Mouse (Mus musculus) midbrain, embryonic 16.5 days (tissue): ENCODE data around the gene Qsox1. TPM values are rescaled to one million over a fixed set of nuclear protein-coding genes. Genes with fewer than 3 reads are reported as not detected.

ENCODE experiments used
- ATAC-seq: fragments of 200-750 bp; cut with Nextera tagmentation; 2 replicates; pipeline ENCODE4 v1.8.0; 2017; ENCODE audit warnings: moderate TSS enrichment
- H3K27ac ChIP-seq: fragments of 300-500 bp; sonication (generic); 2 replicates; pipeline ENCODE4 v1.5.1; 2014; ENCODE audit warnings: mild to moderate bottlenecking, low read length, mixed read lengths
- H3K27me3 ChIP-seq: fragments of 300-500 bp; sonication (generic); 2 replicates; pipeline ENCODE4 v1.6.1; 2014; ENCODE audit warnings: low read depth, low read length, mixed read lengths; ENCODE audit not compliant: control insufficient read depth, insufficient read depth
- H3K36me3 ChIP-seq: fragments of 300-500 bp; sonication (generic); 2 replicates; pipeline ENCODE4 v1.6.1; 2014; ENCODE audit warnings: mild to moderate bottlenecking, low read length, moderate library complexity, mixed read lengths; ENCODE audit not compliant: control insufficient read depth, insufficient read depth
- H3K4me1 ChIP-seq: fragments of 300-500 bp; sonication (generic); 2 replicates; pipeline ENCODE4 v1.6.1; 2014; ENCODE audit warnings: mild to moderate bottlenecking, low read length, mixed read lengths; ENCODE audit not compliant: control insufficient read depth, insufficient read depth
- H3K4me2 ChIP-seq: fragments of 300-500 bp; sonication (generic); 2 replicates; pipeline ENCODE4 v1.6.1; 2014; ENCODE audit warnings: mild to moderate bottlenecking, low read length, mixed read lengths
- H3K4me3 ChIP-seq: fragments of 300-500 bp; sonication (generic); 2 replicates; pipeline ENCODE4 v1.5.1; 2014; ENCODE audit warnings: low read depth, mild to moderate bottlenecking, low read length, moderate library complexity, mixed read lengths
- H3K9ac ChIP-seq: fragments of 300-500 bp; sonication (generic); 2 replicates; pipeline ENCODE4 v1.6.1; 2014; ENCODE audit warnings: low read depth, low read length, mixed read lengths
- H3K9me3 ChIP-seq: fragments of 300-500 bp; sonication (generic); replicated peaks from 2 replicates; pipeline ENCODE4 v1.6.1; 2014; ENCODE audit warnings: mild to moderate bottlenecking, low read length, mixed read lengths; ENCODE audit not compliant: control insufficient read depth, poor library complexity, severe bottlenecking
- WGBS: fragments of 180-500 bp; shearing (Covaris S2); extraction: QIAGEN DNeasy Blood & Tissue Kit; methylation state at CpG from one replicate; pipeline ENCODE4 v1.1.7; 2014; 5-methylcytosine and 5-hydroxymethylcytosine counted together
- polyA plus RNA-seq: library from polyadenylated mRNA; unstranded; fragments of >200 nt; fragmentation: Nextera tagmentation; extraction: Ambion mirVana; gene quantifications from 2 replicates; pipeline ENCODE4 v1.2.1, GENCODE M21; 2015

Qsox1 gene
- polyA plus RNA-seq, 1 experiment from 2014 or later = 18.0 TPM

DNA sequence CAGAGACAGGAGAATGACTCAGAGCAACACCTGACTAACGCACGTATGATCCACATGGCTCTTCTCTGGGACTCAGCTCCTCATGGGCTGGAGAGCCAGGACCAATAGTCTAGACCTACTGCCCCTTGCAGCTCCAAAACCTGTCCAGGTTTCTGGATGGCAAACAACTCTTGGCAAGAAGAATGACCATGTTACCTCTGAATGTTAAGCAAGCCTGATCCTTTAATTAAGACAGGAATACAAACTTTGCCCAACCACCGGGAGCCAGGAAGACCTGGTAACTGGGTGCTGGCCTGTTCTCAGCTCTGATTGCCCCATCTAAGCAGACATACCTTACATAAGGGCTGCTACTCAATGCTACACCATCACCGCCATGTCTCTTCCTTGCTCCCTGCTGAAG lies 4.4 kb downstream of the Qsox1 start:
- Histone ChIP-seq H3K27ac (no peak overlapping the region), H3K9ac (no peak overlapping the region), H3K4me3 (no peak overlapping the region), H3K9me3 (no peaks in the 10 kb centered on the region), H3K36me3 (peaks cover 4% of the 10 kb centered on the region; the same call in 1 of the 2 replicates), H3K27me3 (no peaks in the 10 kb centered on the region), H3K4me1 (peaks cover 10% of the 10 kb centered on the region), H3K4me2 (no peak overlapping the region)
- no peak for ATAC-seq
- WGBS = 93% methylated on average over 4 of the region's 4 CpGs

DNA sequence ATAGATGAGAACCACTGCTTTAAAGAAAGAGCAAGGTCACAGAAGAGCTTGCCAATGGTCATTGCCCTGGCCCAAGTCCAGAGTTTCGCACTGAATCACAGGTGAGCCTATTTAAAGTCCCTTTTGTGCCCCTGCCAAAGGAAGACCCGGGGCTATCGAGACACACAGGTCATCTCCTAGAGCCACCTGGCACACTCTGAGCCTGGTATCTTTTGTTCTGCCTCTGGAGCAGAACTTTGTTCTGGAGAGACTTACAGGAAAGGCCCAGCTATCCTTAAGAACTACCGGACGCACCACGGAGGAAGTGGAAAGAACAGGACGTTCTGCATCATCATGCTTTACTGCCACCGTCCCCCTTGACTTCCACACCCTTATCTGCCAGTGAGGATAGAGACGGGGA lies 7.1 kb downstream of the Qsox1 start:
- no peak overlapping the region for H3K27ac ChIP-seq
- no peaks in the 10 kb centered on the region for H3K9me3 ChIP-seq
- peaks cover 11% of the 10 kb centered on the region; the same call in 1 of the 2 replicates for H3K36me3 ChIP-seq
- no peaks in the 10 kb centered on the region for H3K27me3 ChIP-seq
- ATAC-seq = no peak
- no peak overlapping the region for H3K9ac ChIP-seq
- H3K4me1 ChIP-seq = no peaks in the 10 kb centered on the region
- H3K4me3 ChIP-seq = no peak overlapping the region
- H3K4me2 ChIP-seq = no peak overlapping the region
- 92% methylated on average over 9 of the region's 9 CpGs for WGBS

DNA sequence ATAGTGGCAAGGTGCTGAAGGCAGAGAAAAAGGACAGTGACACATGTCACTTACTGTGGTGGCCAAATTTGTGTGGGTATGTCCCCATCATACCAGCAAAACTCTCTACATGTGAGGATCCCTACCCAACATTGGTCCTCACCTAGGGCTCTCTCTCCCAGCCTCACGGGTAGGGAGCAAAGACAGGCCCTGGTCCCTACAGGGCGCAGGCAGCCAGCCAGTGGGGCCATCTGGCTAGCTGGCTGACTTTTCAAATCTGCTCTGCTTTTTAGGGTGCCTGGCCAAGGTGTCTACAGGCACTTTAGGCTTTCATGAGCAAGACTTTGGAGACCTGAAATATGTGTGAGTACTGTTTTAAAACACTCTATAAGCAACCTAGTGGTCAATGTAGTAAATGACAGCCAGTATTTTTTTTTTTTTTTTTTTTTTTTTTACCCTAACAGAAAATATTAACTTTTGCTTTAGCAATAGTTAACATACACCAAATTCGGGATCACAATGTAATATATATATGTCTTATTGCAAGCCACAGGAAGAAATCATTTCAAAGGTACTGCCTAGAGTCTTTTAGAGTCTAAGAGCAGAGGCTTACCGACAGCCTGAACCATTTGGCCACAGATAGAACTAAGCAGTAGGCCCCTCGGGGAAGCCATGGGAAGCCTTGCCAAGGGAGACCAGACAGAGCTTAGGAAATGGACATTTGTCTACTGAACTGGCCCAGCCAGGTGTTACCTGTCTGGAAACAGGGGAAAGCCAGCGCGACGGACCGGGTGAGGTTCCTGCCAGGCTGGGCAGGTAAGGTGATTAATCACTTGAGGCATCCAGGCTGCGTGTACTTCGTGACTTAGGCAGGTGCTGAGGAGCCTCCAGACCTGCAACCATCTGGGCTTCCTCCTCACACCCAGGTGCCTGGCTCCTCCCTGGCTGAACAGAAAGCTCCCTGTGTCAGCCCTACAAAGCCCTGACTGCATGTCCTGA lies 11.4 kb downstream of the Qsox1 start:
- H3K27me3 ChIP-seq = no peaks in the 10 kb centered on the region
- no peaks in the 10 kb centered on the region for H3K4me1 ChIP-seq
- H3K9ac ChIP-seq = no peak overlapping the region
- no peak overlapping the region for H3K4me3 ChIP-seq
- H3K27ac ChIP-seq = no peak overlapping the region
- WGBS = 91% methylated on average over 11 of the region's 11 CpGs
- no peak overlapping the region for H3K4me2 ChIP-seq
- H3K36me3 ChIP-seq = peaks cover 11% of the 10 kb centered on the region; the same call in 1 of the 2 replicates
- no peaks in the 10 kb centered on the region for H3K9me3 ChIP-seq
- no peak for ATAC-seq

DNA sequence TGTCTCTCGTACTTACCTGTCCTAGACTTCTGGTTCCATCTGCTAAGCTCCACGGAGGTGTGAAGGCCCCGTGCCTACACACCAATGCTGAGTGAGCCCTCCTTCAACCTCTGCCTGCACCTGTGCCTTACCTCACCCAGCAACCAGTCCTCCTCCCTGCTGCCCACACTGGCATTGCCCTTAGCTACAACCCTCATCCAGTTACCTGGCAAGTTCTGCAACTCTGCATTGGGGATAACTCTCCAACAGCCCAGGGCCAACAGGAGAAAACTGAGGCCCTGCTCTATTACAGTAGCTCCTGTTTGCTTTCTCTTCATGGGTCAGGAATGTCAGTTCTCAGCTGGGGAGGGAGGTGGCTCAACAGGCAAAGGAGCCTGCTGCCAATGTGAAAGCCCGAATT lies 14.7 kb downstream of the Qsox1 start:
- ATAC-seq = no peak
- no peak overlapping the region for H3K27ac ChIP-seq

DNA sequence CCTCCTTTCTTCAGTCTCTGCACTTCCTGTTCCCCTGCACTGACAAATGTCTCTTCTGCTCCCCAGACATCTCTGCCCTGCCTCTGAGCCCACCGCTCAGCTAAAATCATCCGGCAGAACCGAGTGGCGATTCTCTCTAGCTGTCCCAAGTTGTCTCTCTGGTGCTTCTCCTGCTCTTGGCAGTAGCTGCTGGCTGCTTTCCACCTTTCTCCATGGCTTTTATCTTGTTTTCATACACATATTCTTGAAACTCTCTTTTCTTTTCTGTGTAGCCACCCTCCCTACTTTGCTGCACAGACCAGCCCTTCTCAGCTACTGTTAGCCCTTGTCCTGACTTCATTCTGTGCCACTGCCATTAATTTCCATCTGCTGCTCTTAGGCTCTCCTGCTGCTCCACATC lies 15.3 kb downstream of the Qsox1 start:
- Histone ChIP-seq H3K9me3 (no peaks in the 10 kb centered on the region), H3K27ac (no peak overlapping the region), H3K9ac (no peak overlapping the region), H3K4me3 (no peak overlapping the region), H3K27me3 (no peaks in the 10 kb centered on the region), H3K4me2 (no peak overlapping the region), H3K36me3 (peaks cover 7% of the 10 kb centered on the region; the same call in 1 of the 2 replicates), H3K4me1 (no peaks in the 10 kb centered on the region)
- 81% methylated on average over 4 of the region's 4 CpGs for WGBS
- no peak for ATAC-seq

More for the DNA sequence above, 14.7 kb downstream of the Qsox1 start:
- H3K36me3 ChIP-seq = peaks cover 10% of the 10 kb centered on the region; the same call in 1 of the 2 replicates
- H3K27me3 ChIP-seq = no peaks in the 10 kb centered on the region
- no peaks in the 10 kb centered on the region for H3K4me1 ChIP-seq
- no peak overlapping the region for H3K4me3 ChIP-seq
- no peaks in the 10 kb centered on the region for H3K9me3 ChIP-seq
- 96% methylated on average over 4 of the region's 4 CpGs for WGBS
- H3K4me2 ChIP-seq = no peak overlapping the region
- no peak overlapping the region for H3K9ac ChIP-seq

DNA sequence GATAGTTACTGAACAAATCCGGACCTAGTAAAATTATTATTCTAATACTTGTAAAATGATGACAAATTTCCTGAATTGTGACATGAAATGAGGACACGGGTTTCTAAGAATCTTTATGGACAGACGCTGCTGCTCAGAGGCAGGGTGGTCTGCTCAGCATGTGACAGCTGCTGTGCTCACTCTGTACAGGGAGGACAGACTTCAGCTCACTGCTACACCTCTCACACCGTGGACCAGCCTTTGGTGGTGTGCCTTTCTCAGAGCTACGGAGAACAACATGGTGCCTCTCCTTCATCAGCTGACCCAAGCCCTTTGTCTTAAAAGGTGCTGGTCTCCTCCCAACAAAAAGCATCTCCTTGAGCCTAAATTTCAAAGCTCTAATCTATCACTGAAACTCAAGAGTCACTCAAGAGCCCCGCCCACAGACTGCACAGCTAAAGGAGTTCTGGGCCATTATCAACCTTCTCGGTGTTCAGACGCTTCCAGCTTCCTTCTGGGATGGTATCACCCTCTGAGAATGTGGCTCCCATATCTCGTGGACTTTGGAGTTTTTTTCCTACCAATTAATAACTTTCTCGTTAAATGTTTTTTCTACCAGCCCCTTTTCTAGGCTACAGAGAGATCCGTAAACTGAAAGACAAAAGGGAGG lies 15.8 kb downstream of the Qsox1 start:
- H3K27ac ChIP-seq = no peak overlapping the region
- 78% methylated on average over 11 of the region's 11 CpGs for WGBS

DNA sequence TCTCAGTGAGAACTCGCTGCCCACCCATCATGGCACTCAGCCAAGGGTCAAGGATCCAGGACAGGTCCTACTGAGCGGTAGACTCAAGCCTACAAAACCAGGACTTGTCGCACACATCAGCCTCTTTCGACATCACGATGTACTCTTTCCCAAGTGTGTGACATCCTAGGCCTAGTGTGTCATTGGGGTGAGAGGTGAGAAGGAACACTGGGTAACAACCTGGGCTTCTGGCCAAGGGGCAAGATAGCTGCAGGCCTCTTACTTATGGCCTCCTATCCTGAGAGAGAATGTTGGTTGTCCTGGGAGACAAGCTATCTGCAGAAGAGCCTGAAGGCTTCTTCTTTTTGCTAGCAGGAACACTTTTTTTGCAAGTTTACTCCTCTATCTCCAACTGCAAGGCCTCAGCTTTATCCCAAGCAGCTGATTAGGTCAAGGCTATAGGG lies 16.9 kb downstream of the Qsox1 start:
- H3K9me3 ChIP-seq = no peaks in the 10 kb centered on the region
- H3K4me3 ChIP-seq = no peak overlapping the region
- no peak overlapping the region for H3K27ac ChIP-seq
- H3K27me3 ChIP-seq = no peaks in the 10 kb centered on the region
- H3K4me1 ChIP-seq = no peaks in the 10 kb centered on the region
- no peak overlapping the region for H3K9ac ChIP-seq
- 96% methylated on average over 5 of the region's 5 CpGs for WGBS
- no peak overlapping the region for H3K4me2 ChIP-seq
- no peak for ATAC-seq
- H3K36me3 ChIP-seq = peaks cover 6% of the 10 kb centered on the region; the same call in 1 of the 2 replicates

More for the DNA sequence above, 15.8 kb downstream of the Qsox1 start:
- Histone ChIP-seq H3K27me3 (no peaks in the 10 kb centered on the region), H3K4me3 (no peak overlapping the region), H3K4me2 (no peak overlapping the region), H3K36me3 (peaks cover 6% of the 10 kb centered on the region; the same call in 1 of the 2 replicates), H3K4me1 (no peaks in the 10 kb centered on the region), H3K9ac (no peak overlapping the region), H3K9me3 (no peaks in the 10 kb centered on the region)
- ATAC-seq = no peak

DNA sequence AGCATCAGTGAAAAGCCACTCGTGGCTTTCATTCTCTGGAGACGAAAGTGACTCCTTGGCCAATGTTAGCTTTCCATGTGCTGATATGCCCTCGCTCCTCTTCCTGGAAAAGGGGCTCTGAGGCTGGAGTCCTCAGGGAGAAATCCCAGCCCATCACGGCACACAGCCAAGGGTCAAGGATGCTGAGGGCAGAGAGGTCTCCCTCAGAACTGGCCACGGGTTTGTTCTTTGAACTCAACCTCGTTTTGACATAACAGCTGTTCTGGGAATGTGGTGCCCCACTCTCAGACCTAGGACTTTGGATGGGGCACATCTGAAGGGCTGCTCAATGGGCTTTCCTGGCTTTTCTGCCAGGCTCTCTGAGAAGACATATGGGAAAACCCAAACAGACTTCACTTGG lies 17.8 kb downstream of the Qsox1 start:
- Histone ChIP-seq H3K9ac (no peak overlapping the region), H3K27ac (no peak overlapping the region), H3K4me3 (no peak overlapping the region), H3K4me2 (no peak overlapping the region), H3K4me1 (peaks cover 4% of the 10 kb centered on the region; the same call in 1 of the 2 replicates), H3K9me3 (no peaks in the 10 kb centered on the region), H3K36me3 (peaks cover 6% of the 10 kb centered on the region; the same call in 1 of the 2 replicates), H3K27me3 (no peaks in the 10 kb centered on the region)
- ATAC-seq = no peak
- 84% methylated on average over 6 of the region's 6 CpGs for WGBS
